Mouse (Mus musculus) liver, embryonic 14.5 days (tissue): ENCODE measurements around the gene Chl1.

Experiments
- CTCF ChIP-seq: IDR thresholded peaks from 2 replicates; pipeline ENCODE4 v1.5.1; 2016; ENCODE audit warnings: antibody characterized with exemption, low read depth, control low read depth
- EP300 ChIP-seq: IDR thresholded peaks from 2 replicates; pipeline ENCODE4 v1.6.1; 2016; ENCODE audit warnings: antibody characterized with exemption, low read depth

- TF ChIP-seq EP300 (peak; percentile 83), CTCF (no peak)
Measured at GRCm38 (mm10) chr6:103700336-103700735, 189.9 kb downstream of the Chl1 start.
